8 mouse cellular contexts compared by ENCODE assay signal in the genomic region with DNA sequence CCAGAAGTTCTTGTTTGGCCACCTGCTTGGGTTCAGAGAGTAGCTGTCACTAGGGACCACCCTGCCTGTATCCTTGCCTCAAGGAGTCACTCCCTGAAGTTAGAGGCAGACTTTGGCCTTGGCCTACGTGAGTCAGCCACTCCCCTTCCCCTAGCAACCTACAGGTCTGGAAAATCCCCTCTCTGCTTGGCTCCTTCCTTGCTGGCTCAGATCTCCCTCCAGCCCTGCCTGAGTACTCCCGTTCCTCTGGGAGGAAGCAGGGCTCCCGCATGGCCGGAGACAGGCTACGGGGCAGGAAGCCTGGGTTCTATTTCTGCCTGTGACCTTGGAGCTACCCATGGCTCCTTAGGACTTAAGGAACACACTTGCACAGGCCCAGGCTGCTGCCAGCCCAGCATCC. TPM values are rescaled to one million over a fixed set of nuclear protein-coding genes. Genes with fewer than 3 reads are reported as not detected.
DNase-seq lines count a peak whose midpoint lies in the region; ATAC-seq and TF ChIP-seq lines count a peak whose summit lies in the region.

No protein-coding gene starts in this region.

- no peak for TF ChIP-seq POLR2A in limb, embryonic 14.5 days (IDR thresholded peaks at IDR 0.05; ENCODE audit: borderline replicate concordance, extremely low read depth, insufficient read depth, insufficient read length)
- TF ChIP-seq POLR2A in lung, adult 2 months (IDR thresholded peaks at IDR 0.05; ENCODE audit: borderline replicate concordance, extremely low read depth, low read depth, low read length) = no peak

- H3K36me3 ChIP-seq in embryonic facial prominence, embryonic 10.5 days (replicated peaks) = peaks cover 22% of the 10 kb centered on the region
- no peaks in the 10 kb centered on the region for H3K36me3 ChIP-seq in hindbrain, embryonic 12.5 days
- H3K36me3 ChIP-seq in limb, embryonic 14.5 days (ENCODE audit: control insufficient read depth, insufficient read depth, low read length) = peaks cover 14% of the 10 kb centered on the region

- peaks cover 78% of the 10 kb centered on the region for H3K4me1 ChIP-seq in embryonic facial prominence, embryonic 10.5 days
- peaks cover 22% of the 10 kb centered on the region for H3K4me1 ChIP-seq in hindbrain, embryonic 12.5 days
- H3K4me1 ChIP-seq in limb, embryonic 14.5 days (ENCODE audit: control insufficient read depth, insufficient read depth, low read length) = peaks cover 43% of the 10 kb centered on the region
- H3K4me1 ChIP-seq in lung, adult 2 months (ENCODE audit: control insufficient read depth, insufficient read depth, low read length) = peaks cover 13% of the 10 kb centered on the region

- H3K4me3 ChIP-seq in embryonic facial prominence, embryonic 10.5 days = peak overlapping the region; percentile 3; the same call in 1 of the 2 replicates
- H3K4me3 ChIP-seq in hindbrain, embryonic 12.5 days = no peak overlapping the region
- H3K4me3 ChIP-seq in limb, embryonic 14.5 days (replicated peaks; ENCODE audit: low read length) = no peak overlapping the region
- no peak overlapping the region for H3K4me3 ChIP-seq in lung, adult 2 months (replicated peaks; ENCODE audit: extremely low read depth, low read depth, low read length)

- H3K9me3 ChIP-seq in embryonic facial prominence, embryonic 10.5 days = no peaks in the 10 kb centered on the region
- no peaks in the 10 kb centered on the region for H3K9me3 ChIP-seq in hindbrain, embryonic 12.5 days (replicated peaks)
- H3K9me3 ChIP-seq in limb, embryonic 14.5 days (ENCODE audit: control insufficient read depth, low read length) = no peaks in the 10 kb centered on the region

- peak overlapping the region; percentile 80 for H3K27ac ChIP-seq in embryonic facial prominence, embryonic 10.5 days (replicated peaks)
- peak overlapping the region; percentile 57 for H3K27ac ChIP-seq in hindbrain, embryonic 12.5 days
- peak overlapping the region; percentile 81 for H3K27ac ChIP-seq in limb, embryonic 14.5 days (replicated peaks; ENCODE audit: low read depth, low read length)

- DNase-seq in adrenal gland, adult (ENCODE audit: inconsistent age in 2 of 2, low spot score in 1 of 2) = peak; percentile 78 to 87
- no peak for DNase-seq in adrenal gland, adult 8-10 months
- no peak for DNase-seq in embryonic facial prominence, embryonic 10.5 days (ENCODE audit: low spot score)
- DNase-seq in limb, embryonic 14.5 days (ENCODE audit: low spot score) = no peak
- DNase-seq in right cerebral cortex, postnatal 10 days (ENCODE audit: low spot score in 2 of 2) = no peak
- no peak for DNase-seq in lung, adult 2 months
- DNase-seq in B cell, adult 2 months = no peak

- TF ChIP-seq CTCF in lung, adult 2 months (IDR thresholded peaks at IDR 0.05; ENCODE audit: insufficient read depth, low read length) = no peak

- no peaks in the 10 kb centered on the region for H3K27me3 ChIP-seq in embryonic facial prominence, embryonic 10.5 days (replicated peaks; ENCODE audit: low read depth, poor library complexity, severe bottlenecking)
- H3K27me3 ChIP-seq in hindbrain, embryonic 12.5 days = no peaks in the 10 kb centered on the region
- no peaks in the 10 kb centered on the region for H3K27me3 ChIP-seq in limb, embryonic 14.5 days (ENCODE audit: control insufficient read depth, insufficient read depth, low read length)

- H3K9ac ChIP-seq in hindbrain, embryonic 12.5 days = no peak overlapping the region
- no peak overlapping the region for H3K9ac ChIP-seq in limb, embryonic 14.5 days (ENCODE audit: low read depth, low read length, severe bottlenecking)

- no peak overlapping the region for H3K4me2 ChIP-seq in hindbrain, embryonic 12.5 days (replicated peaks)
- no peak overlapping the region for H3K4me2 ChIP-seq in limb, embryonic 14.5 days (replicated peaks; ENCODE audit: low read depth, low read length, severe bottlenecking)

- WGBS in embryonic facial prominence, embryonic 10.5 days = 63% methylated on average over 5 of the region's 5 CpGs
- WGBS in hindbrain, embryonic 12.5 days = 71% methylated on average over 5 of the region's 5 CpGs
- 51% methylated on average over 5 of the region's 5 CpGs for WGBS in limb, embryonic 14.5 days
- 38% methylated on average over 5 of the region's 5 CpGs for WGBS in lung, adult 2 months

- ATAC-seq in hindbrain, embryonic 12.5 days (ENCODE audit: low FRiP score) = no peak
- no peak for ATAC-seq in limb, embryonic 14.5 days (ENCODE audit: low FRiP score, low read depth)

RNA-seq across cellular contexts. Expression of a gene that starts 28.8 kb away (rescaled TPM):
- total RNA-seq in adrenal gland, adult 8-10 months (2022) = 100 to 1,000 TPM; 107 to 236 (median 145) TPM
- 17.4 and 19.6 TPM in 2 replicates for polyA plus RNA-seq in embryonic facial prominence, embryonic 10.5 days (2016; fragmentation: Nextera tagmentation; extraction: Ambion mirVana)
- polyA plus RNA-seq in hindbrain, embryonic 12.5 days (2016; fragmentation: Nextera tagmentation; extraction: Ambion mirVana) = 14.7 and 15.0 TPM in 2 replicates
- 97.4 and 126 TPM in 2 replicates for polyA plus RNA-seq in limb, embryonic 14.5 days (2012; rRNA removed)
- 65.6 and 68.4 TPM in 2 replicates for polyA plus RNA-seq in limb, embryonic 14.5 days (2014; fragmentation: Nextera tagmentation; extraction: Ambion mirVana)
- polyA plus RNA-seq in lung, adult 2 months (2012; rRNA removed) = 67.8 and 76.2 TPM in 2 replicates

RNA-seq across cellular contexts. Expression of a gene that starts 44.3 kb away (rescaled TPM):
- total RNA-seq in adrenal gland, adult 8-10 months (2022) = not detected
- not detected in 2 replicates for polyA plus RNA-seq in embryonic facial prominence, embryonic 10.5 days (2016; fragmentation: Nextera tagmentation; extraction: Ambion mirVana)
- not detected in 2 replicates for polyA plus RNA-seq in hindbrain, embryonic 12.5 days (2016; fragmentation: Nextera tagmentation; extraction: Ambion mirVana)
- 0.23 and 0.26 TPM in 2 replicates for polyA plus RNA-seq in limb, embryonic 14.5 days (2012; rRNA removed)
- polyA plus RNA-seq in limb, embryonic 14.5 days (2014; fragmentation: Nextera tagmentation; extraction: Ambion mirVana) = 0.30 TPM in 1 of 2 replicates, not detected in the other
- 0.15 TPM in 1 of 2 replicates, not detected in the other for polyA plus RNA-seq in lung, adult 2 months (2012; rRNA removed)

Comparison
In these comparisons a context has a peak if more than half of its experiments do, and no peak if none do; other contexts are left out.
1. DNase-seq: peak in adrenal gland, adult (2 of 2); none in adrenal gland, adult 8-10 months (single experiment), embryonic facial prominence, embryonic 10.5 days (single experiment), limb, embryonic 14.5 days (single experiment), right cerebral cortex, postnatal 10 days (0 of 2), lung, adult 2 months (single experiment) and B cell, adult 2 months (0 of 2).
2. Peak in every context shown above with its lines, with median percentiles within 50 percentile points of each other: H3K27ac ChIP-seq.